Mouse (Mus musculus): ENCODE measurements around the gene Sprr2h.

Sprr2h gene

DNA sequence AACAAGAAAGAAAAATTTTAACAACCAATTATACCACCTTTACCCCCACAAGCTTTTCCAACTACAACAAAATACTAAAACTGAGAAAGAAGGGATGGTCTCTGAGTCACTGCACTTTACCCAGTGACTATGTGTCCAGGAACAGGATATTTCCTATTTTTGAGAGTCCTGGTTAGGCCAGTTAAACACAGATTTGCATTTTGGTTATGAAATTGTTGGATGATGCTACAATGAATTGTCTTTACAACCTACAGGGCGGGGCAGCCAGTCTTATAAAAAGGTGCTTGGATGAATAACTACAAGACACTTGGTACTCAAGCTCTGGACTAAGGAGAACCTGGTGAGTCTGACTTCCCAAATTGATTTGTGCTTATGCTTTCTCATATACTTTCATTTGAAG, at the start of gene Sprr2h:
Gene Sprr2h, plus strand, starts transcription at position 301 of the 400 bp plus-strand sequence.
- no peak for DNase-seq (ENCODE audit: low spot score)

DNA sequence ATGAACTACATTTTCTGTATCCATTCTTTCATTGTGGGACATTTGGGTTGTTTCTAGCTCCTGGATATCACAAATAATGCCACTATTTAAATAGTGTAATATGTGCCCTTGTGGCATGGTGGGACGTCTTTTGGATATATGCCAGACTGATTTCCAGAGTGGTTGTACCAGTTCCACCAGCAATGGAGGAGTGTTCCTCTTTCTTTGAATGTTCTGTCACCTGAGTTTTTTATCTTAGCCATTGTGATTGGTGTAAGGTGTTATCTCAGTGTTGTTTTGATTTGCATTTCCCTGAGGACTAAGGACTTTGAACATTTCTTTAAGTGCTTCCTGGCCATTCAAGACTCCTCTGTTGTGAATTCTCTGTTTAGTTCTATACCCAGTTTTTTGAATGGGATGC, 49.2 kb upstream of the Sprr2h start:
- no peak for DNase-seq (ENCODE audit: low spot score)

DNA sequence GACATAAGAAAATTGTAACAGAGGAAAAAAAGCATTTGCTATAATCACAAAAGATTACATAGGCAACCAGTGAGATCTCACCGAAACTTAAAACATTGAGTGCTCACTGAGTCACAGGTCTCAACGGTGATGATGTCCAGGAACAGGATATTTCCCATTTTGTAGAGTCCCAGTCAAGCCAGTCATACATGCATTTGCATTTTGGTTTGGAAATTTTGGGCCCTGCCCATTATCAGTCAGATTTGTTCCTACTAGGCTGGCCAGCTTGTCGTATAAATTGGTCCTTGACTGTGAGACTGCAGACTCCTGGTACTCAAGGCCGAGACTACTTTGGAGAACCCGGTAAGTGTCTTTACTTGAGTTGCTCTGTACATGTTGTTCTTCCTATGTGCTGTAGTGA, 46.6 kb upstream of the Sprr2h start, which contains the start of gene Sprr2d:
Gene Sprr2d, plus strand, starts transcription at position 301 of the 400 bp plus-strand sequence.
- DNase-seq (ENCODE audit: low spot score), result no peak

DNA sequence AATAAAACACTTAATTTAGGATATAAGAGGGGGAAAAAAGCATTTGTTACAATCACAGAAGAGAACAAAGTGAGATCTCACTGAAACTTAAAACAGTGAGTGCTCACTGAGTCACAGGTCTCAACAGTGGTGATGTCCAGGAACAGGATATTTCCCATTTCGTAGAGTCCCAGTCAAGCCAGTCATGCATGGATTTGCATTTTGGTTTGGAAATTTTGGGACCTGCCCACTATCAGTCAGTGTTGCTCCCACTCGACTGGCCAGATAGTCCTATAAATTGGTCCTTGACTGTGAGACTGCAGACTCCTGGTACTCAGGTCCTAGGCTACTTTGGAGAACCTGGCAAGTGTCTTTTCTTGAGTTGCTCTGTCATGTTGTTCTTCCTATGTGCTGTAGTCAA, 33.6 kb upstream of the Sprr2h start, which contains the start of gene Sprr2e:
Gene Sprr2e, plus strand, starts transcription at position 301 of the 400 bp plus-strand sequence.
- no peak for DNase-seq (ENCODE audit: low spot score)

GRCm38 (mm10) chr3:92361619-92362018, 23.9 kb upstream of the Sprr2h start:
- no peak for DNase-seq (ENCODE audit: low spot score)

DNA sequence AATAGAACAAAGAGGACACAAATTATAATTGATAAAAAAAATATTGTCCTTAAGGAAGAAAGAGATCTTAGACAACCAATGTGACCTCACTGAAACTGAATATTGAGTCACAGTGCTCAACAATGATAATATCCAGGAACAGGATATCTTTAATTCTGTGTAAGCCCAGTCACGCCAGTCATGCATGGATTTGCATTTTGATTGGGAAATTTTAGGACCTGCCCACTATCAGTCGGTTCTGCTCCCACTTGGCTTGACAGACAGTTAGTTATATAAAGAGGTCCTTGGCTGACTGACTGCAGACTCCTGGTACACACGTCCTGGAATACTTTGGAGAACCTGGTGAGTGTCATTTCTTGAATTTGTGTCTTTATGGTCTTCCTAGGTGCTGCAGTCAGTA, 20.6 kb upstream of the Sprr2h start, which contains the start of gene Sprr2f:
Gene Sprr2f, plus strand, starts transcription at position 301 of the 400 bp plus-strand sequence.
- DNase-seq (ENCODE audit: low spot score), result no peak

- DNase-seq (ENCODE audit: low spot score), result no peak
Measured at GRCm38 (mm10) chr3:92373613-92374012, 11.9 kb upstream of the Sprr2h start.

DNA sequence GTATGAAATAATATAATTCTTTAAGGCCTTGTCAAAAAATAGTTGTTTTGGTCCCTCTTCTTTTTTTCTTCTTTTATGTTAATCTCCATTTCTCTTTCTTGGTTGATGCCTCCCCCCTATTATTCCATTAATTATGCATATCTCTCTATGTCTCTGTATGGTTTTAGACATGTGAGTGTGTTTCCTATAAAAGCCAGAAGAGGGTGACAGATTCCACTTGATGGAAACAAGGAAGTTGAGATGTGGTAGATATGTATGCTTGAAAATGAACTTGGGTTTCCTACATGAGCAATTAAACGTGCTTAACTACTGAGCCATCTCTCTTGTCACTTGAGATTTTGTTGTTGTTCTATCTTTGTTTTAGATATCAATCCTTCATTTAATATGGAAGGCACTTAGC, 8.8 kb downstream of the Sprr2h start:
- no peak for DNase-seq (ENCODE audit: low spot score)

DNA sequence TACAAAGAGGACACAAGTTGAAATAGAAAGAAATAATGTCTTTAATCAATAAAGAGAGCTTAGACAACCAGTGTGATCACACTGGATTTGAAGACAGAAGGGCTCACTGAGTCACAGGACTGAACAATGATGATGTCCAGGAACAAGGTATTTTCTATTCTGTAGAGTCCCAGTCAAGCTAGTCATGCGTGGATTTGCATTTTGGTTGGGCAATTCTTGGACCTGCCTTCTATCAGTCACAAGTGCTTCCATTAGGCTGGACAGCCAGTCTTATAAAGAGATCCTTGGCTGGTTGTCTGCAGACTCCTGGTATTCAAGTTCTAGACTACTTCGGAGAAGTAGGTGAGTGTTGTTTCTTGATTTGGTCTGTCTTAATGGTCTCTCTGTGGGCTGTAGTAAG, 22.2 kb downstream of the Sprr2h start, which contains the start of gene Sprr2i:
Gene Sprr2i, plus strand, starts transcription at position 301 of the 400 bp plus-strand sequence.
- no peak for DNase-seq (ENCODE audit: low spot score)

- no peak for DNase-seq (ENCODE audit: low spot score)
Measured at GRCm38 (mm10) chr3:92417782-92418181, 32.3 kb downstream of the Sprr2h start, which contains the start of gene Sprr2j-ps. Gene Sprr2j-ps (plus strand): TSS chr3:92418082.

DNA sequence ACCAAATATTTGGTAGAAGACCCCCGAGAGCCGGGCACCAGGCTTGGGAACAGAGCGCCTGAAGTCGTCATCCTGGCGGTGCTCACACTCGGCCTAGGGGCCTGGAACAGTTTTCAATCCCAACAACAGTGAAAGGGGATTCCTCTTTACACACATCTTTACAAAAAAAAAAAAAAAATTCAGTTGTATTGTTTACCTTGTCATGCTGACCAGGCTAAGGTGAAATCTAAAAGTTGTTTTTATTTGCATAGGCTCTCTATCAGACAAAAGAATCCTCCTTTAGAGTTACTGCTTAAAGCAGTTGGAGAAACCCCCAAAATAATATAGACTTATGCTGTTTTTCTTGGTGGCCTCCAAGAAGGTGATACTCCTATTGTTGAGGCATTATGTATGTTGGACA, 43.8 kb downstream of the Sprr2h start, which contains the start of gene Gm9774:
Gene Gm9774, minus strand, starts transcription at position 101 of the 400 bp plus-strand sequence.
- DNase-seq (ENCODE audit: low spot score), result no peak

GRCm38 (mm10) chr3:92432282-92432681, 46.8 kb downstream of the Sprr2h start, which contains the start of gene Sprr2k:
Gene Sprr2k (plus strand): TSS chr3:92432582.
- no peak for DNase-seq (ENCODE audit: low spot score)

All from testis, postnatal 14 days (tissue).